Mouse (Mus musculus): ENCODE measurements around the gene Cybrd1. TPM values are rescaled to one million over a fixed set of nuclear protein-coding genes. Genes with fewer than 3 reads are reported as not detected.

Gene Cybrd1
- polyA plus RNA-seq, 1 experiment, result 0.85 TPM

DNA sequence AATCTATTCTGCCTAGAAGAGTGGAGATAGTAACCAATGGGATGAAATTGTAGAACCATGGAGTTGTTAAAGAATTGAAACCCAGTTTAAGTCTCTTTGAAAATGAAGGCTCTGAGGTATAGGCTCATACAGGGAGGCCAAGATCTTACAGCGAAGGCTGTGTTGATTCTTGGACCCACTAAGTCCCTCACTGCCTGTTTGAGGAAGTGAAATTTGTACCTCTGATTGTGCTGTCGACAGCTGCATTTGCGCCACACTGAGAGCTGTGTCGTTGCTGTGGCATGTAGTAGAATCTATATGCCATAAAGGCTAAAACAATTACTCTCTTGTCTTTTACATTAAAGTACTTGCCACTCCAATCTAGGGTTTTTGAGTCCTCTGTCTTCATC lies 14.4 kb upstream of the Cybrd1 start:
- Histone ChIP-seq H3K9ac (ENCODE audit: low read depth, poor library complexity, severe bottlenecking) (no peak overlapping the region), H3K27me3 (ENCODE audit: control insufficient read depth, insufficient read depth, low read length, poor library complexity, severe bottlenecking) (no peaks in the 10 kb centered on the region), H3K36me3 (ENCODE audit: control insufficient read depth, insufficient read depth, low read length, poor library complexity, severe bottlenecking) (no peaks in the 10 kb centered on the region), H3K4me1 (ENCODE audit: control insufficient read depth, insufficient read depth, low read length) (no peaks in the 10 kb centered on the region), H3K9me3 (replicated peaks; ENCODE audit: control insufficient read depth, insufficient read depth, low read length, poor library complexity, severe bottlenecking) (no peaks in the 10 kb centered on the region), H3K4me3 (ENCODE audit: low read depth, low read length) (no peak overlapping the region), H3K27ac (ENCODE audit: insufficient read depth, low read length) (no peak overlapping the region)
- no peak for TF ChIP-seq EP300 (IDR thresholded peaks at IDR 0.05; ENCODE audit: insufficient read depth, low read depth, low read length)
- TF ChIP-seq CTCF (IDR thresholded peaks at IDR 0.05; ENCODE audit: low read depth, low read length), result no peak
- no peak for TF ChIP-seq POLR2A (IDR thresholded peaks at IDR 0.05; ENCODE audit: insufficient read depth, low read length)

DNA sequence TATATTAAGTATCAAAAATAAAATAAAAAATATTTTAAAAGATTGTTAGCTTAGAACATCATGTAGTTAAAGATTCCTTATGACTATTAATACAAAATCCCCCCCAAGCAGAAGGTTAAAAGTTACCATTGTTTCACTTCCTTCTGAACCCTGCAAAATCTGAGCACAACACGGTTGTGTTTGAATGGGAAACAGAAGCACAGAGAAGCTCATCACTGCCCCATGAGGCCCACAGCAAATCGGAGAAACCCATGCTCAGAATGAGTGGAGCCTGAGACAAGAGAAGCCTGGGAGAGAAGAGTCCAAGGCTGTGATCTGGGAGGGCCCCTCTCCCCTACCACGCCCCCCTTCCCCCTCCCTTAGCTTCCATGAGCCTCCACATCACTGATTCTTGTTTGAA lies 13.0 kb upstream of the Cybrd1 start:
- TF ChIP-seq CTCF (IDR thresholded peaks at IDR 0.05; ENCODE audit: low read depth, low read length) (no peak), POLR2A (IDR thresholded peaks at IDR 0.05; ENCODE audit: insufficient read depth, low read length) (no peak), EP300 (IDR thresholded peaks at IDR 0.05; ENCODE audit: insufficient read depth, low read depth, low read length) (no peak)
- Histone ChIP-seq H3K27me3 (ENCODE audit: control insufficient read depth, insufficient read depth, low read length, poor library complexity, severe bottlenecking) (no peaks in the 10 kb centered on the region), H3K9ac (ENCODE audit: low read depth, poor library complexity, severe bottlenecking) (no peak overlapping the region), H3K36me3 (ENCODE audit: control insufficient read depth, insufficient read depth, low read length, poor library complexity, severe bottlenecking) (no peaks in the 10 kb centered on the region), H3K9me3 (replicated peaks; ENCODE audit: control insufficient read depth, insufficient read depth, low read length, poor library complexity, severe bottlenecking) (no peaks in the 10 kb centered on the region), H3K4me1 (ENCODE audit: control insufficient read depth, insufficient read depth, low read length) (no peaks in the 10 kb centered on the region), H3K4me3 (ENCODE audit: low read depth, low read length) (no peak overlapping the region), H3K27ac (ENCODE audit: insufficient read depth, low read length) (no peak overlapping the region)

DNA sequence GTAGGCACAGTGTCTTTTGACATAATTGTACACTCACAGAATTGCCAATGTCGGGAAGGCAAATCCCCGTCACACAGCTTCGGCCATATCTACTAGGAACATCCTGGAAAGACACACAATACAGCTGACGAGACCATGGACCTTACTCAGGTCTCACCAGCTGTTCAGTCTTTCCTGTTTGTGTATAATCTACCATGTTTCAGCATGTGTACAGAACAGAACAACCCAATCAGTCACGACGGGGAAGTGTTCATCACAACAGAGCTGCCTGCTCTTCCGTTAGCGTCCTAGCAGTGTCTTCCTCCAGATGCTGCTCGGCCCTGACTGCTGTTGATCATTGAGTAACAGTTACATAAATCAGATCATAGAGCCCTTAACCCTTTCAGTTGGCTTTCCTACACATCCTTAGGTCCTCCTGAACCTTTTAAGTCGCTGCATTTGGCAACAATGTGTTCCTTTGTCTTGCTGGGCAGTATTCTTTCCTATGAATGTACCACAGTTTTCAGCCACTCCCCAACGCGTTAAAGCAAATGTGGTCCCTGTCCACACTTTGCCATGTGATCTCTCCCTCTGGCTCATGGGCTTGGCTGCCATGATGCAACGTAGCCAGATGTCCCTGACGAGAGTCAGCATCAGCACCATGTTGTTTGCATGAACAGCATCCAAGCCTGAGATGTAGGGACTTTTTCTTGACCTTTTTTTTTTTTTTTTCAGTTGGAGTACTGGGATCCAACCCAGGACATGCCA lies 12.1 kb upstream of the Cybrd1 start:
- Histone ChIP-seq H3K4me3 (ENCODE audit: low read depth, low read length) (no peak overlapping the region), H3K36me3 (ENCODE audit: control insufficient read depth, insufficient read depth, low read length, poor library complexity, severe bottlenecking) (no peaks in the 10 kb centered on the region), H3K27me3 (ENCODE audit: control insufficient read depth, insufficient read depth, low read length, poor library complexity, severe bottlenecking) (no peaks in the 10 kb centered on the region), H3K9ac (ENCODE audit: low read depth, poor library complexity, severe bottlenecking) (no peak overlapping the region), H3K27ac (ENCODE audit: insufficient read depth, low read length) (no peak overlapping the region), H3K4me1 (ENCODE audit: control insufficient read depth, insufficient read depth, low read length) (no peaks in the 10 kb centered on the region), H3K9me3 (replicated peaks; ENCODE audit: control insufficient read depth, insufficient read depth, low read length, poor library complexity, severe bottlenecking) (no peaks in the 10 kb centered on the region)
- TF ChIP-seq EP300 (IDR thresholded peaks at IDR 0.05; ENCODE audit: insufficient read depth, low read depth, low read length), result no peak
- TF ChIP-seq CTCF (IDR thresholded peaks at IDR 0.05; ENCODE audit: low read depth, low read length), result no peak
- no peak for TF ChIP-seq POLR2A (IDR thresholded peaks at IDR 0.05; ENCODE audit: insufficient read depth, low read length)

DNA sequence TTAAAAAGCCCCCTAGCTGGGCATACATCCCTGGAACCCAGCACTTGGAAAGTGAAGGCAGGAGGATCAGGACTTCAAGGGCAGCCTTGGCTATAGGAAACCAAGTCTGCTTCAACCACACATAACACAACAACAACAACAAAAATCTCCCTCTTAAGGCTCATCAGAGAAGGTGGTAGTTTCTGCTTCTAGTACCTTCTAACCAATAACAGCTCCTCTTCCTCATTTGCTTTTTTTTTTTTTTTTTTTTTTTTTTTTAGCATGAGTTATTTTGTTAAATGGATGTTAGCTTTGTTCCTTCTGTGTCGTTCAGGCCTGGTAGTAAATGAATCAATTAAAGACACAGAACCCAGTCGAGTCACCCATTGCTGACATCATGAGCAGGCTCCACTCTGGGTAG lies 10.5 kb upstream of the Cybrd1 start:
- Histone ChIP-seq H3K27ac (ENCODE audit: insufficient read depth, low read length) (no peak overlapping the region), H3K9ac (ENCODE audit: low read depth, poor library complexity, severe bottlenecking) (no peak overlapping the region), H3K9me3 (replicated peaks; ENCODE audit: control insufficient read depth, insufficient read depth, low read length, poor library complexity, severe bottlenecking) (no peaks in the 10 kb centered on the region), H3K4me1 (ENCODE audit: control insufficient read depth, insufficient read depth, low read length) (no peaks in the 10 kb centered on the region), H3K27me3 (ENCODE audit: control insufficient read depth, insufficient read depth, low read length, poor library complexity, severe bottlenecking) (no peaks in the 10 kb centered on the region), H3K4me3 (ENCODE audit: low read depth, low read length) (no peak overlapping the region), H3K36me3 (ENCODE audit: control insufficient read depth, insufficient read depth, low read length, poor library complexity, severe bottlenecking) (no peaks in the 10 kb centered on the region)
- TF ChIP-seq POLR2A (IDR thresholded peaks at IDR 0.05; ENCODE audit: insufficient read depth, low read length), result no peak

DNA sequence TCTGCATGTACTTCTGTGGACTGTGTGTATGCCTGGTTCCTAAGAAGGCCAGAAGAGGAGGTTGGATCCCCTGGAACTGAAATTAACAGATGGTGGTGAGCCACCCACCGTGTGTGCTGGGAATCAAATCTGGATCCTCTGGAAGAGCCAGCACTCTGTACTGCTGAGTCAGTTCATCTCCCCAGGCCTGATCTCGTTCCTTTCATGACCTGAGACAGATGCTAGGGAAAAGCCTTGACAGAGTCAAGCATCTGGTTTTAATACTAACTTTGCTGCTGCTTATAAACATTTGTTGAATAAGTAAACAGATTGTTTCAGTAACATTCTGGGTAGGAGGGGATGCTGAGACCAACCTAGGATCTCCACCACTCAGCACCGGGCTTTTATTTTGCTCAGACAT lies 9.2 kb upstream of the Cybrd1 start:
- no peak overlapping the region for H3K27ac ChIP-seq (ENCODE audit: insufficient read depth, low read length)
- TF ChIP-seq CTCF (IDR thresholded peaks at IDR 0.05; ENCODE audit: low read depth, low read length), result no peak
- no peak for TF ChIP-seq POLR2A (IDR thresholded peaks at IDR 0.05; ENCODE audit: insufficient read depth, low read length)
- TF ChIP-seq EP300 (IDR thresholded peaks at IDR 0.05; ENCODE audit: insufficient read depth, low read depth, low read length), result no peak
- no peak overlapping the region for H3K4me3 ChIP-seq (ENCODE audit: low read depth, low read length)
- H3K4me1 ChIP-seq (ENCODE audit: control insufficient read depth, insufficient read depth, low read length), result no peaks in the 10 kb centered on the region
- no peaks in the 10 kb centered on the region for H3K36me3 ChIP-seq (ENCODE audit: control insufficient read depth, insufficient read depth, low read length, poor library complexity, severe bottlenecking)
- no peaks in the 10 kb centered on the region for H3K27me3 ChIP-seq (ENCODE audit: control insufficient read depth, insufficient read depth, low read length, poor library complexity, severe bottlenecking)
- H3K9ac ChIP-seq (ENCODE audit: low read depth, poor library complexity, severe bottlenecking), result no peak overlapping the region
- H3K9me3 ChIP-seq (replicated peaks; ENCODE audit: control insufficient read depth, insufficient read depth, low read length, poor library complexity, severe bottlenecking), result no peaks in the 10 kb centered on the region

DNA sequence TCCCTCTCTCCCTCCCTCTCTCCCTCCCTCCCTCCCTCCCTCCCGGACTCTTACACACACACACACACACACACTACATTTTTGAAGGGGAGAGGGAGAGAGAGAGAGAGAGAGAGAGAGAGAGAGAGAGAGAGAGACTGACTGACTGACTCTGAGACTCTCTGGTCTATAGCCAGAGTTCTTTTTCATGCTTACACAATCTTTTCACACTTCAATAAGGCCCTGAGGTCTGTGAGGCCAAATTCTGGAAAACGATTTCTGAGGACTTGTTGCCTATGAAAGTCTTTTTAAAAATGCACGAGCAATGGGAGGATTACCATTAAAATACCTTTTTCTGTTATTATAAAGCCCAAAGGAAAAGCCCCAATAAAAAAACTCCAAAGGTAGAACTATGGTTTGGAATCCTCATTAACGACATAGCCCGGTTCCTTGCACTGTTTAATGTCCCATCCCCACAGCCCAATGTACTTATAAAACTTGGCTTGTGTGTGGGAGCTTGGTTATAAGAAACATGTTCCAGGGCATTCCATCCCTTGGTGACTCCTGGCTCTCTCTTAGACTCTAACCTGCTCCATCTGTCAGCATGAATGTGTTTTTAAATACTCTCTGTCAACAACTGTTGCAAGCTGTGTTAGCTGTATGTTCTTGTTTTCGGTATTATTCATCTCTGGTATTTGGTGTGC lies 4.1 kb upstream of the Cybrd1 start:
- Histone ChIP-seq H3K4me3 (ENCODE audit: low read depth, low read length) (no peak overlapping the region), H3K27ac (ENCODE audit: insufficient read depth, low read length) (no peak overlapping the region), H3K36me3 (ENCODE audit: control insufficient read depth, insufficient read depth, low read length, poor library complexity, severe bottlenecking) (no peaks in the 10 kb centered on the region), H3K4me1 (ENCODE audit: control insufficient read depth, insufficient read depth, low read length) (no peaks in the 10 kb centered on the region), H3K9ac (ENCODE audit: low read depth, poor library complexity, severe bottlenecking) (no peak overlapping the region), H3K27me3 (ENCODE audit: control insufficient read depth, insufficient read depth, low read length, poor library complexity, severe bottlenecking) (no peaks in the 10 kb centered on the region), H3K9me3 (replicated peaks; ENCODE audit: control insufficient read depth, insufficient read depth, low read length, poor library complexity, severe bottlenecking) (no peaks in the 10 kb centered on the region)
- no peak for TF ChIP-seq CTCF (IDR thresholded peaks at IDR 0.05; ENCODE audit: low read depth, low read length)
- no peak for TF ChIP-seq POLR2A (IDR thresholded peaks at IDR 0.05; ENCODE audit: insufficient read depth, low read length)
- no peak for TF ChIP-seq EP300 (IDR thresholded peaks at IDR 0.05; ENCODE audit: insufficient read depth, low read depth, low read length)

Data from ES-Bruce4 (cell line).